Mouse (Mus musculus) heart, embryonic 11.5 days (tissue): Measurements from ENCODE around the gene Bcar3. TPM values are rescaled to one million over a fixed set of nuclear protein-coding genes. Genes with fewer than 3 reads are reported as not detected.

Experiments used
- ATAC-seq: fragments of 200-750 bp; cut with Nextera tagmentation; replicated peaks from 2 replicates; pipeline ENCODE4 v1.8.0; 2017; ENCODE audit warnings: moderate library complexity; ENCODE audit not compliant: insufficient number of reproducible peaks, low FRiP score, low TSS enrichment
- H3K27ac ChIP-seq: fragments of 300-500 bp; sonication (generic); 2 replicates; pipeline ENCODE4 v1.5.1; 2014; ENCODE audit warnings: mild to moderate bottlenecking, low read depth, low read length
- H3K27me3 ChIP-seq: fragments of 300-500 bp; sonication (generic); 2 replicates; pipeline ENCODE4 v1.6.1; 2014; ENCODE audit warnings: mild to moderate bottlenecking, low read length, mixed read lengths; ENCODE audit not compliant: control insufficient read depth, insufficient read depth
- H3K36me3 ChIP-seq: fragments of 300-500 bp; sonication (generic); 2 replicates; pipeline ENCODE4 v1.6.1; 2014; ENCODE audit warnings: mild to moderate bottlenecking, low read length, moderate library complexity, mixed read lengths; ENCODE audit not compliant: control insufficient read depth, insufficient read depth
- H3K4me1 ChIP-seq: fragments of 300-500 bp; sonication (generic); 2 replicates; pipeline ENCODE4 v1.6.1; 2014; ENCODE audit warnings: low read length; ENCODE audit not compliant: control insufficient read depth, insufficient read depth
- H3K4me2 ChIP-seq: fragments of 300-500 bp; sonication (generic); 2 replicates; pipeline ENCODE4 v1.6.1; 2014; ENCODE audit warnings: mild to moderate bottlenecking, moderate library complexity
- H3K4me3 ChIP-seq: fragments of 300-500 bp; sonication (generic); 2 replicates; pipeline ENCODE4 v1.5.1; 2014; ENCODE audit warnings: low read depth, low read length
- H3K9ac ChIP-seq: fragments of 300-500 bp; sonication (generic); 2 replicates; pipeline ENCODE4 v1.6.1; 2014; ENCODE audit warnings: mild to moderate bottlenecking, low read depth, low read length, moderate library complexity
- H3K9me3 ChIP-seq: fragments of 300-500 bp; sonication (generic); replicated peaks from 2 replicates; pipeline ENCODE4 v1.6.1; 2016; ENCODE audit warnings: low read length; ENCODE audit not compliant: control insufficient read depth
- WGBS: fragments of 180-500 bp; shearing (Covaris S2); extraction: QIAGEN DNeasy Blood & Tissue Kit; methylation state at CpG from one replicate; pipeline ENCODE4 v1.1.7; 2014; ENCODE audit not compliant: insufficient replicate concordance; 5-methylcytosine and 5-hydroxymethylcytosine counted together
- polyA plus RNA-seq: library from polyadenylated mRNA; unstranded; fragments of >200 nt; fragmentation: Nextera tagmentation; extraction: Ambion mirVana; gene quantifications from 2 replicates; pipeline ENCODE4 v1.2.1, GENCODE M21; 2014

Gene Bcar3
- polyA plus RNA-seq, 1 experiment from 2014 or later, result 6.4 TPM

- Histone ChIP-seq H3K27ac (no peak overlapping the region), H3K4me2 (no peak overlapping the region), H3K9me3 (no peaks in the 10 kb centered on the region), H3K4me3 (no peak overlapping the region), H3K9ac (no peak overlapping the region), H3K36me3 (peaks cover 4% of the 10 kb centered on the region; the same call in 1 of the 2 replicates), H3K27me3 (no peaks in the 10 kb centered on the region), H3K4me1 (no peaks in the 10 kb centered on the region)
- no peak for ATAC-seq
- 68% methylated on average over 8 of the region's 8 CpGs for WGBS
Measured at GRCm38 (mm10) chr3:122446678-122447077, 152.7 kb downstream of the Bcar3 start.

GRCm38 (mm10) chr3:122448196-122448595 is 154.3 kb downstream of the Bcar3 start:
- WGBS, result 88% methylated on average over 13 of the region's 13 CpGs
- Histone ChIP-seq H3K36me3 (peaks cover 4% of the 10 kb centered on the region; the same call in 1 of the 2 replicates), H3K4me1 (no peaks in the 10 kb centered on the region), H3K4me2 (no peak overlapping the region), H3K9me3 (no peaks in the 10 kb centered on the region), H3K27ac (no peak overlapping the region), H3K4me3 (no peak overlapping the region), H3K9ac (no peak overlapping the region), H3K27me3 (no peaks in the 10 kb centered on the region)
- no peak for ATAC-seq

- 77% methylated on average over 7 of the region's 7 CpGs for WGBS
- no peak overlapping the region for H3K27ac ChIP-seq
- H3K36me3 ChIP-seq, result no peaks in the 10 kb centered on the region; the same call in 1 of the 2 replicates
- peaks cover 2% of the 10 kb centered on the region; the same call in 1 of the 2 replicates for H3K27me3 ChIP-seq
- no peak overlapping the region for H3K4me2 ChIP-seq
- ATAC-seq, result no peak
- no peaks in the 10 kb centered on the region for H3K4me1 ChIP-seq
- no peak overlapping the region for H3K4me3 ChIP-seq
- H3K9ac ChIP-seq, result no peak overlapping the region
- H3K9me3 ChIP-seq, result no peaks in the 10 kb centered on the region
Measured at GRCm38 (mm10) chr3:122450041-122450440, 156.1 kb downstream of the Bcar3 start.

- Histone ChIP-seq H3K4me2 (no peak overlapping the region), H3K9ac (no peak overlapping the region), H3K9me3 (no peaks in the 10 kb centered on the region), H3K36me3 (no peaks in the 10 kb centered on the region), H3K27me3 (peaks cover 6% of the 10 kb centered on the region; the same call in 1 of the 2 replicates), H3K4me1 (no peaks in the 10 kb centered on the region), H3K27ac (no peak overlapping the region), H3K4me3 (no peak overlapping the region)
- no peak for ATAC-seq
- 68% methylated on average over 11 of the region's 11 CpGs for WGBS
Measured at GRCm38 (mm10) chr3:122453875-122454274, 159.9 kb downstream of the Bcar3 start.

GRCm38 (mm10) chr3:122456156-122456555 is 162.2 kb downstream of the Bcar3 start:
- Histone ChIP-seq H3K27ac (no peak overlapping the region), H3K4me3 (no peak overlapping the region), H3K9me3 (no peaks in the 10 kb centered on the region), H3K4me2 (no peak overlapping the region), H3K27me3 (peaks cover 12% of the 10 kb centered on the region; the same call in 1 of the 2 replicates), H3K36me3 (no peaks in the 10 kb centered on the region), H3K4me1 (0 out of 2 replicates have a peak, but pooled peaks cover 4% of the 10 kb centered on the region), H3K9ac (no peak overlapping the region)
- no peak for ATAC-seq
- 75% methylated on average over 4 of the region's 4 CpGs for WGBS

GRCm38 (mm10) chr3:122456807-122457206 is 162.9 kb downstream of the Bcar3 start:
- no peak overlapping the region for H3K27ac ChIP-seq
- no peak for ATAC-seq
- WGBS, result 75% methylated on average over 4 of the region's 4 CpGs

GRCm38 (mm10) chr3:122457723-122458122 is 163.8 kb downstream of the Bcar3 start:
- Histone ChIP-seq H3K4me2 (no peak overlapping the region), H3K9me3 (no peaks in the 10 kb centered on the region), H3K4me3 (no peak overlapping the region), H3K27ac (no peak overlapping the region), H3K9ac (no peak overlapping the region), H3K27me3 (peaks cover 13% of the 10 kb centered on the region; the same call in 1 of the 2 replicates), H3K4me1 (peaks cover 10% of the 10 kb centered on the region; the same call in 1 of the 2 replicates), H3K36me3 (no peaks in the 10 kb centered on the region)
- 38% methylated on average over 1 of the region's 1 CpGs for WGBS
- ATAC-seq, result no peak

More at GRCm38 (mm10) chr3:122456807-122457206, 162.9 kb downstream of the Bcar3 start:
- H3K27me3 ChIP-seq, result peaks cover 13% of the 10 kb centered on the region; the same call in 1 of the 2 replicates
- no peak overlapping the region for H3K4me3 ChIP-seq
- no peaks in the 10 kb centered on the region for H3K9me3 ChIP-seq
- H3K4me1 ChIP-seq, result 0 out of 2 replicates have a peak, but pooled peaks cover 6% of the 10 kb centered on the region
- H3K4me2 ChIP-seq, result no peak overlapping the region
- H3K9ac ChIP-seq, result no peak overlapping the region
- no peaks in the 10 kb centered on the region for H3K36me3 ChIP-seq

- no peaks in the 10 kb centered on the region for H3K36me3 ChIP-seq
- no peak overlapping the region for H3K4me2 ChIP-seq
- H3K9ac ChIP-seq, result no peak overlapping the region
- no peak for ATAC-seq
- H3K27me3 ChIP-seq, result peaks cover 21% of the 10 kb centered on the region
- H3K4me1 ChIP-seq, result peaks cover 10% of the 10 kb centered on the region; the same call in 1 of the 2 replicates
- no peak overlapping the region for H3K27ac ChIP-seq
- H3K9me3 ChIP-seq, result no peaks in the 10 kb centered on the region
- H3K4me3 ChIP-seq, result no peak overlapping the region
- WGBS, result 57% methylated on average over 8 of the region's 8 CpGs
Measured at GRCm38 (mm10) chr3:122458743-122459142, 164.8 kb downstream of the Bcar3 start.

- Histone ChIP-seq H3K36me3 (no peaks in the 10 kb centered on the region), H3K4me2 (no peak overlapping the region), H3K27me3 (peaks cover 25% of the 10 kb centered on the region), H3K4me3 (no peak overlapping the region), H3K9ac (no peak overlapping the region), H3K27ac (no peak overlapping the region), H3K9me3 (no peaks in the 10 kb centered on the region), H3K4me1 (peaks cover 10% of the 10 kb centered on the region; the same call in 1 of the 2 replicates)
- ATAC-seq, result no peak
- 63% methylated on average over 8 of the region's 8 CpGs for WGBS
Measured at GRCm38 (mm10) chr3:122460848-122461511, 167.0 kb downstream of the Bcar3 start.
